Mouse (Mus musculus) R1 (cell line): ENCODE measurements at regions not wholly inside any gene's neighbourhood (a gene's known extent, or its start where the extent isn't known, plus 50 kb on each side); places are given as distances from the start of the nearest gene placed in this dataset.
A peak's percentile ranks its signal among the peaks of the same experiment; 100 is the strongest.
"Not testable (repeated sequence)": the region's sequence is repeated elsewhere in the genome, so short reads cannot be mapped to it uniquely, and the experiment has no call there.

Experiments
- DNase-seq: peaks from one replicate; pipeline ENCODE4 v3.0.0-alpha.2; 2018; ENCODE audit warnings: low read depth, low spot score

- DNase-seq = no peak
Measured at GRCm38 (mm10) chr16:12802651-12803050, 306.8 kb upstream of the Ercc4 start.

- peak; percentile 98 for DNase-seq
Measured at GRCm38 (mm10) chr16:12807351-12807871, 302.1 kb upstream of the Ercc4 start.

GRCm38 (mm10) chr16:12811088-12811487 lies 298.4 kb upstream of the Ercc4 start:
- DNase-seq = no peak

DNA sequence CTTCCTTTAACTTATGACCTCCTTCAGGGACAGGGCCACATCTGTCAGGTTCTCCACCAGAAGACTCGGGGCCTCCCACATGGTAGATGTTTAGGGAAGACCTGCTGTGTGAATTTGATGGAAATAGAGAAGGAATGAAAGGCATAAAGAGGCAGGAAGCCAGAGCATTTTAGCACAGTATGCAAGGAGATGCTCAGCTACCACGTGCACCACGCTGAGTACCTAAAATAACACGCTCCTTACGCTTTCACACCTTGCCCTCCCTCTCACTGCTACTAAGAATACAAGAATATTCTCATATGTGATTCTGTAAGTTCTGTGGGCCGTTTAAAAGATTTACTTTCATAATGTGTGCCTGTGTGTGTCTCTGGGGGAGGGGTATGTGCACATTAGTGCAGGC lies 284.8 kb upstream of the Ercc4 start:
- DNase-seq = no peak

GRCm38 (mm10) chr16:12826222-12826621 lies 283.3 kb upstream of the Ercc4 start:
- DNase-seq = peak; percentile 77

- DNase-seq = not testable (repeated sequence)
Measured at GRCm38 (mm10) chr16:12831308-12831707, 278.2 kb upstream of the Ercc4 start.

DNA sequence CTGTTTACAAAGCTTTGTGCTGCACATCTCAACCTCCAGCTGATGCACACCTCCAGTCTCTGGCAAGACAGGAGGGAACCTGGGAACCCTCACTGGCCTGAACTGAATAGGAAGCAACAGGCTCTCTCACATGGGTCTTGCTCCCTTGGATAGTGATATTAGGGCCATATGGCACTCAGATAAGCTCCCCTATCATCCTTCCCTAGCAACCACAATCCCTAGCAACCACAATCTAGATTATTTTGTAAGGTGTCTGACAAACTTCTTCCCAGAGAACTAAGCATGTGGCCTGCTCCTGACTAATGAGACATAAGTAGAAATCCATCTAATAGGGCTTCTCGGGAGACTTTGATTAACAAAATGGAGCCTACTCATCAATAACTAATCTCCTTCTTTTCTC lies 253.1 kb upstream of the Ercc4 start:
- DNase-seq = no peak

GRCm38 (mm10) chr16:12859714-12860355 lies 249.6 kb upstream of the Ercc4 start:
- DNase-seq = no peak

- no peak for DNase-seq
Measured at GRCm38 (mm10) chr16:12862561-12862960, 246.9 kb upstream of the Ercc4 start.

DNA sequence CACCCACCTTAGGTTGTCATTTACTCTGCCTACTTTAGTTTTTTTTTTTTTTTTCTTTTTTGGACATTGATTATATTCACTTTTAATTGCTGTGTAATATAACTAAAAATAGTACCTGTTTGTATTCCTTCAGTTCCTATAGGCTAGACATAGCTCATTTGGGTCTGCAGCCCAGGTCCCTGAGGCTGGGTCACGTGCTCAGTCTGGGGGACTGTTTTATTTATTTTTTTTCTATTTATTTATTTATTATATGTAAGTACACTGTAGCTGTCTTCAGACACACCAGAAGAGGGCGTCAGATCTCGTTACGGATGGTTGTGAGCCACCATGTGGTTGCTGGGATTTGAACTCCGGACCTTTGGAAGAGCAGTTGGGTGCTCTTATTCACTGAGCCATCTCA lies 231.2 kb upstream of the Ercc4 start:
- not testable (repeated sequence) for DNase-seq

DNA sequence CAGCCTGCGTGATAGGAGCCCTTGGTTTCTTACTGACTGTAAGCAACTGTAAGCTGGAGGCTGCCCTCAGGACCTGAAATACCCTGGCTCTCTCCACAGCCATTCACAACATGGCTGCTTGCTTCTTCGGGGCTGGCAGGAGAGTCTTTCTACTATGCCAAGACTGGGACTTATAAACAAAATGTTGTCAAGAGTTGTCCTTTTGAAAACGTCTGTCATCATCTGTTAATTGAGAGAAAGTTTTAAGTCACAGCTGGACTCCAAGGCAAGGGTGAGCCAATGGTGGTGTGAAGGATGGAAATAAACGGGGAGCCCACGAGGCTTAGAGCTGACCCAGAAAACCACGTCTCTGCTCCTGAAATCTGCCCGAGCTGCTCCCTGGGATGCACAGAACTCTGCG lies 229.5 kb upstream of the Ercc4 start:
- no peak for DNase-seq

- DNase-seq = no peak
Measured at GRCm38 (mm10) chr16:12880481-12880880, 229.0 kb upstream of the Ercc4 start.

DNA sequence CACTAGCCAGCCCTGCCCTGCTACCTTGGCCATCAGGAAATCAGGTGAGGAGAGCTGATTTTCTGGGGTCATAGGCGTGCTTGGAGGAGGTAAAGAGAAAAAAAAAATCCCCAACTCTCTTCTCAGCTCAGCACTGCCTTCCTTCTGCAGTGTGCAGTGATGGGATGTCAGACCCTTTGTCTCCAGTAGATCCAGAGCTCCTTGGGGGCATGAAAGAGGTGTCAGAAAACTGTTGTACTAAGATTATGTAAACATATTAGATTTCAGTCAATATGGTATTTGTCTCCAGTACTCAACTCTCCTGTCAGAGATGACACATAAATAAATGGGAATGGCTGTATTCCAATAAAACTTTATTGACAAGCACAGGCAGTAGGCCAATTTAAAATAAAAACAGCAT lies 226.8 kb upstream of the Ercc4 start:
- DNase-seq = no peak

DNA sequence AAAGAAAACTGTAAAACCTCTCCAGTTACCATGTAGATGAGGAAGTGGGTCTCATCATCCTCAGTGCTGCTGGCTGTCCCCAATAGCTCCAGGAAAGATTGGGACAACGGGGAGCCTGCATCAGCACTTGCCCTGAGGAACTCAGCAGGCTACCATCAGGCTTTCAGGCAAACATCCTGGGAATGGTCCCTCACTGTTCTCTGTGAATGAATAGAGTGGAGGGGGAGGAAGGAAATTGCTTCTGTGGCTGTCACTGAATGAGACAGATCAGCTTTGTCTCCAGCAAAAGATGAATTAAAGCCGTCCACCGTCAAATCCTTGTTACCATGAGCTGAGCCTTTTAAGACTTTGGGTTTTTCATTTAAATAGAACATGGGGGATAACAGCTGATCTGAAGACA lies 224.9 kb upstream of the Ercc4 start:
- DNase-seq = peak; percentile 64

DNA sequence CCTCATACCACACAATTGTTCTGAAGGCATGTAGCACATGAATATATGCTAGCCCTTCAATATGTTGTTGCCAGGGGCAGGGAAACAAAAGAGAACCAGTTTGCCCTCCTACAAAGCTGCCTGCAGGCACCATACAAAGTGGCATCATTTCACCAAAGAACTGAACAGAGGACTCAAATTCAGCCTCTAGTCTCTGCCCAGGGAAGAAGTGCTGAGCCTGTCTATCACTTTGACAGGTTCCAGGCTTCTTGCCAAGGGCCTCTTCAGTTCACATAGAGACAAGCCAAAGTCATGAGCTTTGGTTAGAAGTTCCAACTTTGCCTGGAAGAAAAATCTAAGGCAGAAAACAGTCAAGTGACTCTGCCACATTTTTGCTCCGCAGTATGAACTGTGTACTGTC lies 223.4 kb upstream of the Ercc4 start:
- DNase-seq = peak; percentile 13

DNA sequence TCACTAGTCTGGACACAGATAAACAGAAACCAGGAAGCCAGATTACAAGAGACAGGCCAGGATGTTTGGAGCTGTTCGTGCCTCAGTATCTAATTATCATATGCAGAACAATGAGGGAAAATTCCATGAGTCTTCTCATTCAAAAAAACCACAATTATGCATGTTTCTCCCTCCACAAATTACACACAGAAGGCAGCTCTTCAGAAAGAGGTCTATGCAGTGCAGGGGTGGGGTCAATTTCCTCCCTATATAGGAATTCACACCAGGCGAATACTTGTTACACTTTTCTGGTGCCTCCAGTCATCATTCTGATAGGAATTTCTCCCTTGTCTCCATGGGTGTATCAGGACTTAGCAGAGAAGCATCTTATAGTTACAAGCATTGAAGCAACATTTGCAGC lies 222.1 kb upstream of the Ercc4 start:
- DNase-seq = peak; percentile 7

DNA sequence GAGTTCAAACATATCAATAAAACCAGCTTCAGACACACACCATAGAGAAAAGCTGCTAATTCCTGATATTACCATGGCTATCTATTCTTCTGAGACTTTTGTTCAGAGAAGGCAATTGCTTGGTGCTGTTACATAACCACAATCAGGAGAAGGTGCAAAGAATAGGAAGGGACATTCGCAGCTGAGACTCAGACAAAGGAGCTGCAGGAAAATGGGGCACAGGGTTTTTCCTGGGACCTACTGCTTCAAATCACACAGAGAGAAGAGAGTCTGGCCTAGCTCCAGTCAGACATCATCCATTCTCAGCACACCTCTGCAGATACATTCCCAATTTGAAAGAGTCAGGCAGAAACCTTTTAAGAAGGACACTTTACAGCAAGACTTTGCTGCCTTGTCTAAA lies 219.4 kb upstream of the Ercc4 start:
- DNase-seq = no peak

- no peak for DNase-seq
Measured at GRCm38 (mm10) chr16:12890545-12890944, 218.9 kb upstream of the Ercc4 start.

- peak; percentile 11 for DNase-seq
Measured at GRCm38 (mm10) chr16:12892658-12893305, 216.7 kb upstream of the Ercc4 start.

- no peak for DNase-seq
Measured at GRCm38 (mm10) chr16:12897267-12897666, 212.2 kb upstream of the Ercc4 start.

DNA sequence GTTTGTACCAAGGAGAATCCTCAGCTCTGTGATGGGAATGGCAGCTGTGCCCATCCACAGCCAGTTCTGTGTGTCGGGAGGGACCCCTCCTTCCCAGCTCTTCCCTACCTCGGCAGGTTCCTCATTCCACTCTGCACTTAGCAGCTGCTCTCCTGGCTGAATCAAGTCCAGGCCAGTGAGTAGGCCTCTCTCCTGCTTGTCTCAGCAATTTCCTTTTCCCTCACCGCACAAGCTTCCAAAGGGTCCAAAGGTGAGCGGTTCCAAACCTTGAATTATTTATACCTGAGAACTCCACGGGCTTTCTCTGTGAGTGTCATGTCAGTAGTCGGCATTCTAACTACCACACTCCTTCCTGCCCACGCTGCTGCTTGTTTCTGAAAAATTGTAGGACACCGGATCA lies 208.8 kb upstream of the Ercc4 start:
- DNase-seq = no peak

GRCm38 (mm10) chr16:12901096-12901995 lies 208.1 kb upstream of the Ercc4 start:
- no peak for DNase-seq
